Mouse (Mus musculus) heart, adult 2 months (tissue): ENCODE results near the gene Zfp84. TPM values are rescaled to one million over a fixed set of nuclear protein-coding genes. Genes with fewer than 3 reads are reported as not detected.
"Not testable (repeated sequence)": the region's sequence is repeated elsewhere in the genome, so short reads cannot be mapped to it uniquely, and the experiment has no call there.

Experiments used
- DNase-seq, 2 experiments: peaks; one replicate each; pipeline ENCODE4 v3.0.0; 2021
- H3K27ac ChIP-seq: fragments of 200-600 bp; 2 replicates; pipeline ENCODE4 v1.8.1; 2022
- H3K27me3 ChIP-seq: fragments of 200-500 bp; 2 replicates; pipeline ENCODE4 v1.6.1; 2012; ENCODE audit warnings: mild to moderate bottlenecking, low read length, inconsistent platforms, mixed read lengths; ENCODE audit not compliant: control insufficient read depth, insufficient read depth
- H3K36me3 ChIP-seq: fragments of 200-500 bp; 2 replicates; pipeline ENCODE4 v1.6.1; 2012; ENCODE audit warnings: low read length, inconsistent platforms; ENCODE audit not compliant: control insufficient read depth, insufficient read depth
- H3K4me1 ChIP-seq: fragments of 200-500 bp; 2 replicates; pipeline ENCODE4 v1.6.1; 2011; ENCODE audit warnings: low read length; ENCODE audit not compliant: control insufficient read depth, insufficient read depth
- H3K4me3 ChIP-seq: fragments of 200-600 bp; 2 replicates; pipeline ENCODE4 v1.8.1; 2022
- H3K79me2 ChIP-seq: fragments of 200-500 bp; replicated peaks from 2 replicates; pipeline ENCODE4 v1.6.1; 2012; ENCODE audit warnings: mild to moderate bottlenecking, inconsistent platforms, low read length, moderate library complexity, mixed read lengths; ENCODE audit not compliant: control insufficient read depth, insufficient read depth
- H3K9ac ChIP-seq: fragments of 200-500 bp; 2 replicates; pipeline ENCODE4 v1.6.1; 2012; ENCODE audit warnings: low read depth, mild to moderate bottlenecking, control low read depth, inconsistent platforms, low read length, mixed read lengths
- CTCF ChIP-seq: fragments of 200-600 bp; IDR thresholded peaks from 2 replicates; pipeline ENCODE4 v1.8.1; 2022; ENCODE audit warnings: antibody characterized with exemption, mild to moderate bottlenecking, moderate library complexity
- EP300 ChIP-seq: fragments of 200-500 bp; IDR thresholded peaks from 2 replicates; pipeline ENCODE4 v1.6.1; 2011; ENCODE audit warnings: low read depth, low read length, control low read depth; ENCODE audit not compliant: insufficient read depth
- POLR2A ChIP-seq: fragments of 200-500 bp; IDR thresholded peaks from 2 replicates; pipeline ENCODE4 v1.6.1; 2011; ENCODE audit warnings: mild to moderate bottlenecking, low read depth, low read length, control low read depth; ENCODE audit not compliant: insufficient read depth
- WGBS: fragments of 180-500 bp; shearing (Covaris S2); methylation state at CpG from one replicate; pipeline ENCODE4 v1.1.7; 2018; 5-methylcytosine and 5-hydroxymethylcytosine counted together
- intact Hi-C: fragments of 180-260 bp; cut with DNase I; formaldehyde crosslinking; loops from one replicate; pipeline ENCODE4 v1.15.1; 2025
- long read RNA-seq: library from polyadenylated mRNA; stranded (forward); transcript quantifications from one replicate; pipeline ENCODE4 v2.0.0, GENCODE M21; 2021
- polyA plus RNA-seq: library from polyadenylated mRNA; depleted of rRNA; stranded (reverse); fragments of >200 nt; gene quantifications from 2 replicates; pipeline ENCODE4 v1.2.3, GENCODE M21; 2012; rRNA removed
- total RNA-seq, 2 experiments: library from RNA; stranded (reverse); gene quantifications; 2 replicates each; pipeline ENCODE4 v1.2.3; 2021

The Zfp84 gene
- total RNA-seq (10 to 100 TPM; 10.2 to 10.4 TPM), polyA plus RNA-seq (3.7 and 7.1 TPM in 2 replicates)
- long read RNA-seq, full-length matches to known transcripts, result 8 of 9 reads
- long read RNA-seq, partial matches to known transcripts, result 0 of 9 reads
- long read RNA-seq, other reads (novel, unspliced or antisense), result 1 of 9 reads

DNA sequence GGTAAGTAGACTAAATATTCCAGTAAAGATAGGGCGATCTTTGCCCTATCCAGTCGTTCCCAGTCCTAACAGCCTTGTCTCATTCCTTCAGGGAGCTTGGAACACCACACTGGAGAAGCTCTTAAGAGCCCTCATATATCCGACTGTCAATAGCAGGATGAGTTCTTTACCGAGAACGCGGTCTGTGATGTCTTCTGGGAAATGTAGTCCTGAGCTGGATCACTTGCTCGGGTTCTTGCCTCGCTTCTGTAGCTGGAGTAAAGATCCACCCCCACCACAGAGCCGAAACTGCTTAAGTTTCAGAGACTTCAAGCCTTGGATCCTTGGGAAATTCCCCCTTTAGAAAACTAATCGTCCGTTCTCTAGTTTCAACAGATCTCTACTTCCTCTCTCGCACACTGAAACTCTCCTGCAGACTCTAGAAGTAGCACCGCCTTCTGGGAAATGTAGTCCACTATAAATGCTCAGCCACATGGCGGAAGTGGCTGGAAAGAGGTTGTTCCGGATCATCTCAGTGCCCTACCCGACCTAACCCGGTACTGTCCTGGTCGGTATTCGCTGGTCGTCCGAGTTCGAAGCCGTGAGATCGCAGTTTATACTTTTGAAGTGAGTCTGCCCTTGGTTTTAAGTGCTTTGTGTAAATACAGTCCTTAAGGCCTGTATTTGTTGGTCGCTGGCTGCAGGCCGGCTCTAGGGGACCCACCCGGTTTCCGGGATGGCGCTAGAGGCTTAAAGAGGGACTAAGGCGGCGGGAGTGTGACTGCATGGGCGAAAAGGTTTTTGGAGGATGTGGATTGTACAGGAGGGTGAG, at the start of gene Zfp84:
Gene Zfp84, plus strand, starts transcription at position 463 of the 811 bp plus-strand sequence.
- peak; percentile 87 to 93 for DNase-seq

GRCm38 (mm10) chr7:29725461-29726142, 42.8 kb upstream of the Zfp84 start:
- H3K4me3 ChIP-seq, H3K27me3 ChIP-seq, intact Hi-C loops, DNase-seq, H3K36me3 ChIP-seq, H3K27ac ChIP-seq, H3K79me2 ChIP-seq, H3K4me1 ChIP-seq, H3K9ac ChIP-seq: not testable (repeated sequence)
- 18% methylated on average over 17 of the region's 17 CpGs for WGBS

More for the DNA sequence above, at the start of gene Zfp84:
- H3K27ac ChIP-seq, result peak within 1 kb of the TSS; percentile 94
- H3K4me1 ChIP-seq, result peaks cover 5% of the 10 kb centered on the region
- TF ChIP-seq CTCF (peak; percentile 20; the same call in 1 of the 2 replicates), POLR2A (peak; percentile 80), EP300 (0 out of 2 replicates have a peak, but pooled peaks have one; percentile 49)
- no peaks in the 10 kb centered on the region for H3K27me3 ChIP-seq
- WGBS, result under 1% methylated on average over 32 of the region's 32 CpGs
- H3K79me2 ChIP-seq, result no peaks in the 10 kb centered on the region; the same call in 1 of the 2 replicates
- peak within 1 kb of the TSS; percentile 70 for H3K9ac ChIP-seq
- intact Hi-C loops, result loop anchor here (2.0 to 5.0 kb wide), 5 partner anchors 17 to 215 kb away; partner anchors contain the start of genes Zfp27, Zfp383, Zfp420 and Zfp568
- H3K4me3 ChIP-seq, result peak within 1 kb of the TSS; percentile 74
- H3K36me3 ChIP-seq, result no peaks in the 10 kb centered on the region; the same call in 1 of the 2 replicates

GRCm38 (mm10) chr7:29726860-29727259, 41.5 kb upstream of the Zfp84 start, which contains the start of gene Catsperg2:
Gene Catsperg2, minus strand, starts transcription at chr7:29727032.
- H3K79me2 ChIP-seq, H3K4me3 ChIP-seq, H3K27me3 ChIP-seq, DNase-seq, H3K36me3 ChIP-seq, intact Hi-C loops, H3K27ac ChIP-seq, H3K9ac ChIP-seq, H3K4me1 ChIP-seq: not testable (repeated sequence)
- 64% methylated on average over 11 of the region's 11 CpGs for WGBS

- H3K4me3 ChIP-seq, result no peak overlapping the region
- TF ChIP-seq CTCF, result peak; percentile 27; the same call in 1 of the 2 replicates
- TF ChIP-seq POLR2A, result no peak
- no peak for TF ChIP-seq EP300
- no peak for DNase-seq
- intact Hi-C loops, result no loop called here
- H3K9ac ChIP-seq, result no peak overlapping the region
- H3K36me3 ChIP-seq, result no peaks in the 10 kb centered on the region
- WGBS, result 74% methylated on average over 2 of the region's 2 CpGs
- H3K27ac ChIP-seq, result no peak overlapping the region
- no peaks in the 10 kb centered on the region for H3K4me1 ChIP-seq
- no peaks in the 10 kb centered on the region for H3K27me3 ChIP-seq
- no peaks in the 10 kb centered on the region for H3K79me2 ChIP-seq
Observed at GRCm38 (mm10) chr7:29728055-29728454, 40.3 kb upstream of the Zfp84 start.

DNA sequence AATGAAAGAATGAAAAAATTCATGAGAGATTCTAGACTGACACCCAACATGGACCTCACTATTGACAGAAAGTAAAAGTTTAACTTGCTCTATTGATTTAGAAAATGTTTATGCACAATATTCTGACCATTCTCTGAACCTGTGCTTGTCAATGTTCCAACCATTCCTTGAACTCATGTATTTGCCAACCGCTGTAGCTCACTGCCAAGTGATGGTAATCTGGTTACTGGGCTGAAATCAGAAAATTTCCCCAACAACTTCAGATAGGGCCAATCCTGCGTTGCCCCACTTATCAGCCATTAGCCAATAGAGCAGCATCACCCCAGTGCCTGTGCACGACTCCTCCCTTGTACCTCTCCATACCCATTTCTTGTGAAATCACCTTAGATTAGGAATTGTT, 26.1 kb upstream of the Zfp84 start:
- no peak overlapping the region for H3K27ac ChIP-seq
- no peaks in the 10 kb centered on the region for H3K36me3 ChIP-seq
- no peak for DNase-seq
- TF ChIP-seq CTCF, result no peak
- no peak for TF ChIP-seq EP300
- no peak for TF ChIP-seq POLR2A
- no peak overlapping the region for H3K4me3 ChIP-seq
- intact Hi-C loops, result no loop called here
- H3K27me3 ChIP-seq, result no peaks in the 10 kb centered on the region
- no peaks in the 10 kb centered on the region for H3K79me2 ChIP-seq
- 75% methylated on average over 3 of the region's 3 CpGs for WGBS
- no peaks in the 10 kb centered on the region for H3K4me1 ChIP-seq
- H3K9ac ChIP-seq, result no peak overlapping the region

DNA sequence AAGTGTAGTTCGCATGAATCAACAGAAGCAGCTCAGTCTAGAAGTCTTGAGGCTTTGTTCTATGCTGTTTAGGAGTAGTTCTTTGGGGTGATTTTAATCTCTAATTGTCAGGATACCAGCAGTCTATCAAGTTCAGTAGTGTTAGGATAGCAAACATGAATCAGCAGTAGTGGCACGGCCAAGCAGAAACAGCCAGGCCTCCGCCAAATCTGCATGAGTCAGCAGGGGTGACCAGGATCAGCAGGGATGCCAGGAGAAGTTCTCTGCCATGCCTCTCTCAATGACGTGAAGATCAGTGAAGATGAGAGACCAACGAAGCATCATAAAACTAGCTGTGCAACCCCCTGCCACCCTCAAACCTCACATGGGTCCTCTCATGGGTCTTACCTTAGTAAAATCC, 7.9 kb upstream of the Zfp84 start:
- intact Hi-C loops, result no loop called here
- Histone ChIP-seq H3K9ac (no peak overlapping the region), H3K4me1 (no peaks in the 10 kb centered on the region), H3K27ac (no peak overlapping the region), H3K79me2 (no peaks in the 10 kb centered on the region), H3K36me3 (no peaks in the 10 kb centered on the region), H3K4me3 (no peak overlapping the region), H3K27me3 (no peaks in the 10 kb centered on the region)
- TF ChIP-seq EP300, result no peak
- TF ChIP-seq CTCF, result no peak
- no peak for TF ChIP-seq POLR2A
- 80% methylated on average over 5 of the region's 5 CpGs for WGBS
- no peak for DNase-seq
